Mouse (Mus musculus) erythroblast, embryonic 14.5 days (primary cell): Measurements from ENCODE around the gene Zbtb25.

ENCODE experiments used
- GATA1 ChIP-seq: IDR thresholded peaks from 2 replicates; pipeline ENCODE4 v1.6.1; 2012; ENCODE audit warnings: low read length, inconsistent platforms, mixed read lengths
- TAL1 ChIP-seq: IDR thresholded peaks from 3 replicates; pipeline ENCODE4 v1.6.1; 2012; ENCODE audit warnings: low read length, inconsistent platforms, mixed read lengths

DNA sequence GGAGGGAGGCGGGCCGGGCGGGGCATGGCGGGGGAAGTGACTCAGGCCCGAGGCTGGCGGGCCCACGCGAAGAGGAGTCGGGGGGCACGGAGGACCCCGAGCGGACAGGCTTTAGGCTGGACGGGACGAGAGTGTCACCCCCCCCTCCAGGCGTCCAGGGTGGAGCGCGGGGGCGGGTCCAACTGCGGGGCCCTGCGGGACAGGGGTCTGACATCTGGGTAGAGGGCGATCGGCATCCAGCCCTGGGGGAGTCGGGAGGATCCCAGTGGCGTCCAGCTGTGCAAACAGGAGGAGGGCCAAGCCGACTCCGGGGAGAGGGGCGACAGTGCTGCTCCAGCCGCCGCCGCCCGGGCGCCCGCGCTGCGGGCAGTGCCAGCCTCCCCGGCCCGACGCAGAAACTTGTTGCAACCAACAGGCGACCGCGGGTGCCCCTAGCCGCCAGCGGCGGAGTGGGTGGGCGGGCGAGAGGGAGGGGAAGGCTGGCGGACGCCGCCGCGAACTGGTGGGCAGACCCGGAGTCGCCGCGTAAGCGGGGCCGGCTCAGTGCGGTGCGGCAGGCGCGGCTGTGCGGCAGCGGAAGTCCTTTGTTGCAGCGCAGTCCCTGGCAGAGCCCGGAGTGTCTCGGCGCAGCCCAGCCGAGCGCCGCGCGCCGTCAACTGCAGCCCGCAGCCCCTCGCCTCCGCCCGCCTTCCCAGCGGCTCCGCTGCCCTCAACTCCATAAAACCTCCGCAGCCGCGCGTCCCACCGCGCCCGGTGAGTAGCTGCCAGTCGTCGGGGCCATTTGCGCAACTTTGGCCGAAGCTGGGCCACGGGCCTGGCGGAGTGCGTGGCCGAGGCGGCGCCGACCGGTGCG is 802 bp upstream of the Zbtb25 start, which contains the start of gene Zbtb1:
- TF ChIP-seq GATA1 (no peak), TAL1 (no peak)
